Mouse (Mus musculus) liver, embryonic 14.5 days (tissue): ENCODE measurements around the gene Gm9736.

Experiments used
- CTCF ChIP-seq: IDR thresholded peaks from 2 replicates; pipeline ENCODE4 v1.5.1; 2016; ENCODE audit warnings: antibody characterized with exemption, low read depth, control low read depth
- EP300 ChIP-seq: IDR thresholded peaks from 2 replicates; pipeline ENCODE4 v1.6.1; 2016; ENCODE audit warnings: antibody characterized with exemption, low read depth

DNA sequence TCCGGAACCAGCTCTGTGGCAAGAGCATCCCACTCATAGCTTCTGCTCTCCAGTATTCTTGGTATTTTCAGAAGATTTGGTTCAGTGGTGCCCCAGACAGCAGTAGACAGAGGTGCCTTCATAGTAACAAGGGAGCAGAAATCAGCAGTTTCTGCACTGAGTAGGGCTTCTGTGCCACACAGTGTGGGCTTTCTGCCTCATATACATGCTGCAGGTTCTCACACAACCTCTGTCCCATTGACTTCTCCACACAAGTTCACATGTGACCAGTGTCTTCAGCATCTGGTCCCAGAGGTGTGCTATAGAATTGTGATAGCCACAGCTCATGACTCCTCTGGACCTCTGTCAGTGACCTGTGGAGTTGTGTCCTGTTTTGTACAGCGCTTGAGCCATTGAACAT is 37.5 kb upstream of the Gm9736 start:
- TF ChIP-seq CTCF: no peak
- no peak for TF ChIP-seq EP300
